Mouse (Mus musculus): Measurements from ENCODE around the gene Vps33a. TPM values are rescaled to one million over a fixed set of nuclear protein-coding genes. Genes with fewer than 3 reads are reported as not detected.
"Not testable (repeated sequence)": the region's sequence is repeated elsewhere in the genome, so short reads cannot be mapped to it uniquely, and the experiment has no call there.

Vps33a gene
- polyA plus RNA-seq, 1 experiment from 2014 or later: 39.0 TPM

GRCm38 (mm10) chr5:123524393-123524750 is 48.5 kb downstream of the Vps33a start:
- Histone ChIP-seq H3K4me2 (peak overlapping the region; percentile 94), H3K27me3 (replicated peaks) (no peaks in the 10 kb centered on the region), H3K4me1 (peaks cover 27% of the 10 kb centered on the region), H3K9me3 (replicated peaks) (no peaks in the 10 kb centered on the region), H3K9ac (replicated peaks) (peak overlapping the region; percentile 58), H3K4me3 (replicated peaks) (peak overlapping the region; percentile 98), H3K27ac (replicated peaks) (peak overlapping the region; percentile 79), H3K36me3 (peaks cover 25% of the 10 kb centered on the region)
- peak; percentile 87 for ATAC-seq (ENCODE audit: low FRiP score)
- under 1% methylated on average over 26 of the region's 27 CpGs for WGBS

- H3K36me3 ChIP-seq: peaks cover 20% of the 10 kb centered on the region
- ATAC-seq (ENCODE audit: low FRiP score): peak; percentile 98
- peaks cover 27% of the 10 kb centered on the region for H3K4me1 ChIP-seq
- H3K9ac ChIP-seq (replicated peaks): peak within 1 kb of the TSS; percentile 81
- WGBS: under 1% methylated on average over 82 of the region's 82 CpGs
- H3K4me2 ChIP-seq: peak within 1 kb of the TSS; percentile 94
- H3K27ac ChIP-seq (replicated peaks): peak within 1 kb of the TSS; percentile 79
- H3K27me3 ChIP-seq (replicated peaks): no peaks in the 10 kb centered on the region
- no peaks in the 10 kb centered on the region for H3K9me3 ChIP-seq (replicated peaks)
- peak within 1 kb of the TSS; percentile 98 for H3K4me3 ChIP-seq (replicated peaks)
These were observed 49.0 kb downstream of the Vps33a start, which contains the start of gene Diablo for GRCm38 (mm10) chr5:123523692-123524392. Gene Diablo, minus strand, starts transcription at chr5:123524176.

- H3K36me3 ChIP-seq: peaks cover 22% of the 10 kb centered on the region
- WGBS: 100% methylated on average over 1 of the region's 1 CpGs
- H3K27me3 ChIP-seq (replicated peaks): no peaks in the 10 kb centered on the region
- H3K4me1 ChIP-seq: peaks cover 27% of the 10 kb centered on the region
- no peak overlapping the region for H3K4me2 ChIP-seq
- H3K9me3 ChIP-seq (replicated peaks): no peaks in the 10 kb centered on the region
- no peak overlapping the region for H3K4me3 ChIP-seq (replicated peaks)
- H3K27ac ChIP-seq (replicated peaks): no peak overlapping the region
- ATAC-seq (ENCODE audit: low FRiP score): no peak
- H3K9ac ChIP-seq (replicated peaks): no peak overlapping the region
These were observed 50.7 kb downstream of the Vps33a start for GRCm38 (mm10) chr5:123522166-123522565.

- H3K4me3 ChIP-seq (replicated peaks): no peak overlapping the region
- peaks cover 27% of the 10 kb centered on the region for H3K4me1 ChIP-seq
- H3K27me3 ChIP-seq (replicated peaks): no peaks in the 10 kb centered on the region
- H3K4me2 ChIP-seq: no peak overlapping the region
- H3K9ac ChIP-seq (replicated peaks): no peak overlapping the region
- no peak overlapping the region for H3K27ac ChIP-seq (replicated peaks)
- H3K36me3 ChIP-seq: peaks cover 24% of the 10 kb centered on the region
- ATAC-seq (ENCODE audit: low FRiP score): no peak
- 88% methylated on average over 1 of the region's 1 CpGs for WGBS
- H3K9me3 ChIP-seq (replicated peaks): no peaks in the 10 kb centered on the region
These were observed 51.2 kb downstream of the Vps33a start for GRCm38 (mm10) chr5:123521621-123522020.

GRCm38 (mm10) chr5:123520666-123521065 is 52.2 kb downstream of the Vps33a start:
- H3K36me3 ChIP-seq: peaks cover 33% of the 10 kb centered on the region
- no peak for ATAC-seq (ENCODE audit: low FRiP score)
- H3K4me3 ChIP-seq (replicated peaks): no peak overlapping the region
- WGBS: 87% methylated on average over 9 of the region's 9 CpGs
- H3K4me1 ChIP-seq: peaks cover 27% of the 10 kb centered on the region
- H3K9me3 ChIP-seq (replicated peaks): no peaks in the 10 kb centered on the region
- no peak overlapping the region for H3K4me2 ChIP-seq
- H3K27ac ChIP-seq (replicated peaks): no peak overlapping the region
- no peaks in the 10 kb centered on the region for H3K27me3 ChIP-seq (replicated peaks)
- no peak overlapping the region for H3K9ac ChIP-seq (replicated peaks)

GRCm38 (mm10) chr5:123514871-123515270 is 58.0 kb downstream of the Vps33a start:
- H3K9ac ChIP-seq (replicated peaks): no peak overlapping the region
- WGBS: 91% methylated on average over 5 of the region's 5 CpGs
- 0 out of 2 replicates have a peak, but pooled peaks cover 1% of the 10 kb centered on the region for H3K4me1 ChIP-seq
- no peak overlapping the region for H3K27ac ChIP-seq (replicated peaks)
- no peaks in the 10 kb centered on the region for H3K27me3 ChIP-seq (replicated peaks)
- H3K36me3 ChIP-seq: peaks cover 60% of the 10 kb centered on the region
- no peak for ATAC-seq (ENCODE audit: low FRiP score)
- no peak overlapping the region for H3K4me3 ChIP-seq (replicated peaks)
- no peak overlapping the region for H3K4me2 ChIP-seq
- H3K9me3 ChIP-seq (replicated peaks): no peaks in the 10 kb centered on the region

GRCm38 (mm10) chr5:123512102-123512501 is 60.7 kb downstream of the Vps33a start:
- no peak overlapping the region for H3K4me3 ChIP-seq (replicated peaks)
- 75% methylated on average over 3 of the region's 3 CpGs for WGBS
- H3K4me2 ChIP-seq: no peak overlapping the region
- H3K9me3 ChIP-seq (replicated peaks): no peaks in the 10 kb centered on the region
- H3K4me1 ChIP-seq: peaks cover 21% of the 10 kb centered on the region
- no peak overlapping the region for H3K27ac ChIP-seq (replicated peaks)
- H3K36me3 ChIP-seq: peaks cover 41% of the 10 kb centered on the region
- no peak overlapping the region for H3K9ac ChIP-seq (replicated peaks)
- no peak for ATAC-seq (ENCODE audit: low FRiP score)
- no peaks in the 10 kb centered on the region for H3K27me3 ChIP-seq (replicated peaks)

GRCm38 (mm10) chr5:123511426-123511825 is 61.4 kb downstream of the Vps33a start:
- WGBS: 92% methylated on average over 3 of the region's 3 CpGs
- H3K4me2 ChIP-seq; H3K4me3 ChIP-seq (replicated peaks); H3K9me3 ChIP-seq (replicated peaks); H3K9ac ChIP-seq (replicated peaks); H3K27ac ChIP-seq (replicated peaks); H3K27me3 ChIP-seq (replicated peaks); ATAC-seq (ENCODE audit: low FRiP score): not testable (repeated sequence)
- peaks cover 35% of the 10 kb centered on the region for H3K36me3 ChIP-seq
- peaks cover 21% of the 10 kb centered on the region for H3K4me1 ChIP-seq

- Histone ChIP-seq H3K4me3 (replicated peaks) (peak within 1 kb of the TSS; percentile 56; the same call in 1 of the 2 replicates), H3K4me1 (peaks cover 21% of the 10 kb centered on the region), H3K36me3 (peaks cover 22% of the 10 kb centered on the region), H3K27ac (replicated peaks) (no peak within 1 kb of the TSS), H3K9me3 (replicated peaks) (no peaks in the 10 kb centered on the region), H3K27me3 (replicated peaks) (peaks cover 5% of the 10 kb centered on the region), H3K9ac (replicated peaks) (no peak within 1 kb of the TSS), H3K4me2 (peak within 1 kb of the TSS; percentile 85)
- 90% methylated on average over 5 of the region's 5 CpGs for WGBS
- ATAC-seq (ENCODE audit: low FRiP score): no peak
These were observed 62.7 kb downstream of the Vps33a start, which contains the start of gene B3gnt4 for GRCm38 (mm10) chr5:123510160-123510559. Gene B3gnt4, plus strand, starts transcription at chr5:123510460.

GRCm38 (mm10) chr5:123508921-123509320 is 63.9 kb downstream of the Vps33a start:
- 0 out of 2 replicates have a peak, but pooled peaks have one; percentile 4 for ATAC-seq (ENCODE audit: low FRiP score)
- Histone ChIP-seq H3K4me2 (peak overlapping the region; percentile 85), H3K4me1 (peaks cover 21% of the 10 kb centered on the region), H3K4me3 (replicated peaks) (peak overlapping the region; percentile 56), H3K27me3 (replicated peaks) (peaks cover 5% of the 10 kb centered on the region), H3K9me3 (replicated peaks) (no peaks in the 10 kb centered on the region), H3K27ac (replicated peaks) (no peak overlapping the region), H3K36me3 (peaks cover 13% of the 10 kb centered on the region), H3K9ac (replicated peaks) (peak overlapping the region; percentile 59)
- 8% methylated on average over 12 of the region's 12 CpGs for WGBS

GRCm38 (mm10) chr5:123507936-123508723 is 64.7 kb downstream of the Vps33a start:
- no peak overlapping the region for H3K27ac ChIP-seq (replicated peaks)

More at GRCm38 (mm10) chr5:123507936-123508723, 64.7 kb downstream of the Vps33a start:
- Histone ChIP-seq H3K4me3 (replicated peaks) (peak overlapping the region; percentile 56), H3K4me2 (peak overlapping the region; percentile 85), H3K4me1 (peaks cover 21% of the 10 kb centered on the region), H3K9me3 (replicated peaks) (no peaks in the 10 kb centered on the region), H3K9ac (replicated peaks) (peak overlapping the region; percentile 59), H3K27me3 (replicated peaks) (peaks cover 5% of the 10 kb centered on the region), H3K36me3 (peaks cover 11% of the 10 kb centered on the region)
- ATAC-seq (ENCODE audit: low FRiP score): peak; percentile 92
- WGBS: 1% methylated on average over 59 of the region's 59 CpGs
